Mouse (Mus musculus) liver, adult 10 weeks (tissue): ENCODE results near the gene Pla2g12b. TPM values are rescaled to one million over a fixed set of nuclear protein-coding genes. Genes with fewer than 3 reads are reported as not detected.

Source experiments
- polyA plus RNA-seq: library from polyadenylated mRNA; stranded (reverse); fragments of 350-450 nt; fragmentation: Illumina TruSeq; extraction: RNeasy Lipid Tissue Mini Kit (QIAGEN cat#74804); gene quantifications from one replicate; pipeline ENCODE4 v1.2.3, GENCODE M21; 2014; ENCODE audit warnings: low read depth, low replicate concordance

The Pla2g12b gene
- polyA plus RNA-seq: 33.7 TPM

GRCm38 (mm10) chr10:59402899-59403792, at the start of gene Pla2g12b:
TSS of gene Pla2g12b (plus strand) at chr10:59403660.

GRCm38 (mm10) chr10:59395461-59395860, 8.0 kb upstream of the Pla2g12b start, which contains the start of gene Gm10273:
TSS of gene Gm10273 (plus strand) at chr10:59395632.

DNA sequence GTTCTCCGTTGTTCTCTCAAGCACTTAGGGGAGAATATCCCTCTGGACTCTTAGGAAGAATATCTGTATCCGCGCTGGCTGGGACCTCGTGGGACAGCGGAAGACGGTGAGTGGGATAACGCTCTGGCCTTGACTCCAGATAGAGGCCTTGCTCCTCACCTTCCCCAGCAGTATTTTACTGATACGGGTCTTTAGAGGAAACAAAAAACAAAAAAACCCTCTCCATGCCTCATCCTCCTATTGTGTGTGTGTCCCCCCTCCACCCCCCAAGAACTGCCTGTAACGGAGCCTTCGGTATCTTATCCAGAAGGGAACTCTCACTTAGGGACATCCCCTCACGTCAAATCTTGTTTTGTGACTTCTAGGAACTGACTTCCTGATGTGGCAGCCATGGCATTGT, 38.3 kb downstream of the Pla2g12b start, which contains the start of gene Oit3:
Gene Oit3, minus strand, starts transcription at position 44 of the 400 bp plus-strand sequence.

Other genes starting within 250 kb of the Pla2g12b start
- 28.2 TPM for gene Sept10, start 181.8 kb upstream of the Pla2g12b start, polyA plus RNA-seq
- 5.5 TPM for gene Sowahc, start 181.7 kb upstream of the Pla2g12b start, polyA plus RNA-seq
- gene P4ha1, start 80.4 kb upstream of the Pla2g12b start, polyA plus RNA-seq: 8.6 TPM
- gene Gm10273, start 8.0 kb upstream of the Pla2g12b start, polyA plus RNA-seq: 5.6 TPM
- gene Oit3, start 38.1 kb downstream of the Pla2g12b start, polyA plus RNA-seq: 10.0 TPM
- gene Gm10322, start 212.4 kb downstream of the Pla2g12b start, polyA plus RNA-seq: not detected
- gene Mcu, start 213.0 kb downstream of the Pla2g12b start, polyA plus RNA-seq: 16.9 TPM